Mouse (Mus musculus): Measurements from ENCODE around the gene Wasf1. TPM values are rescaled to one million over a fixed set of nuclear protein-coding genes. Genes with fewer than 3 reads are reported as not detected.

Gene Wasf1
- polyA plus RNA-seq, 1 experiment from 2014 or later, result 38.4 TPM

GRCm38 (mm10) chr10:40936160-40936726, 53.0 kb downstream of the Wasf1 start:
- WGBS, result 88% methylated on average over 13 of the region's 13 CpGs
- Histone ChIP-seq H3K27ac (replicated peaks; ENCODE audit: low read depth, low read length) (no peak overlapping the region), H3K36me3 (ENCODE audit: control insufficient read depth, insufficient read depth, low read length) (peaks cover 4% of the 10 kb centered on the region; the same call in 1 of the 2 replicates), H3K4me1 (ENCODE audit: control insufficient read depth, insufficient read depth, low read length) (no peaks in the 10 kb centered on the region), H3K4me3 (ENCODE audit: low read depth, low read length) (no peak overlapping the region), H3K9me3 (ENCODE audit: control insufficient read depth, low read length) (no peaks in the 10 kb centered on the region), H3K27me3 (ENCODE audit: control insufficient read depth, insufficient read depth, low read length) (no peaks in the 10 kb centered on the region), H3K9ac (ENCODE audit: low read length) (no peak overlapping the region), H3K4me2 (ENCODE audit: low read depth, severe bottlenecking) (no peak overlapping the region)
- no peak for DNase-seq (ENCODE audit: low spot score)
- ATAC-seq (ENCODE audit: insufficient number of reproducible peaks, low FRiP score, low TSS enrichment, low read depth), result no peak

- H3K4me2 ChIP-seq (ENCODE audit: low read depth, severe bottlenecking), result no peak overlapping the region
- H3K27me3 ChIP-seq (ENCODE audit: control insufficient read depth, insufficient read depth, low read length), result no peaks in the 10 kb centered on the region
- H3K9me3 ChIP-seq (ENCODE audit: control insufficient read depth, low read length), result no peaks in the 10 kb centered on the region
- ATAC-seq (ENCODE audit: insufficient number of reproducible peaks, low FRiP score, low TSS enrichment, low read depth), result no peak
- WGBS, result 95% methylated on average over 20 of the region's 20 CpGs
- no peak overlapping the region for H3K4me3 ChIP-seq (ENCODE audit: low read depth, low read length)
- no peak for DNase-seq (ENCODE audit: low spot score)
- no peaks in the 10 kb centered on the region for H3K4me1 ChIP-seq (ENCODE audit: control insufficient read depth, insufficient read depth, low read length)
- peaks cover 4% of the 10 kb centered on the region; the same call in 1 of the 2 replicates for H3K36me3 ChIP-seq (ENCODE audit: control insufficient read depth, insufficient read depth, low read length)
- no peak overlapping the region for H3K27ac ChIP-seq (replicated peaks; ENCODE audit: low read depth, low read length)
- no peak overlapping the region for H3K9ac ChIP-seq (ENCODE audit: low read length)
Measured at GRCm38 (mm10) chr10:40937569-40937968, 54.3 kb downstream of the Wasf1 start.

GRCm38 (mm10) chr10:40942688-40943087, 59.4 kb downstream of the Wasf1 start:
- no peak for DNase-seq (ENCODE audit: low spot score)
- H3K4me3 ChIP-seq (ENCODE audit: low read depth, low read length), result no peak overlapping the region
- 81% methylated on average over 4 of the region's 4 CpGs for WGBS

GRCm38 (mm10) chr10:40950176-40950575, 66.9 kb downstream of the Wasf1 start:
- Histone ChIP-seq H3K9me3 (ENCODE audit: control insufficient read depth, low read length) (no peaks in the 10 kb centered on the region), H3K4me2 (ENCODE audit: low read depth, severe bottlenecking) (no peak overlapping the region), H3K4me1 (ENCODE audit: control insufficient read depth, insufficient read depth, low read length) (no peaks in the 10 kb centered on the region), H3K4me3 (ENCODE audit: low read depth, low read length) (no peak overlapping the region), H3K27ac (replicated peaks; ENCODE audit: low read depth, low read length) (no peak overlapping the region), H3K36me3 (ENCODE audit: control insufficient read depth, insufficient read depth, low read length) (no peaks in the 10 kb centered on the region), H3K27me3 (ENCODE audit: control insufficient read depth, insufficient read depth, low read length) (no peaks in the 10 kb centered on the region), H3K9ac (ENCODE audit: low read length) (no peak overlapping the region)
- DNase-seq (ENCODE audit: low spot score) (no peak), ATAC-seq (ENCODE audit: insufficient number of reproducible peaks, low FRiP score, low TSS enrichment, low read depth) (no peak)
- WGBS, result 74% methylated on average over 3 of the region's 3 CpGs

More at GRCm38 (mm10) chr10:40942688-40943087, 59.4 kb downstream of the Wasf1 start:
- Histone ChIP-seq H3K4me2 (ENCODE audit: low read depth, severe bottlenecking) (no peak overlapping the region), H3K36me3 (ENCODE audit: control insufficient read depth, insufficient read depth, low read length) (peaks cover 4% of the 10 kb centered on the region; the same call in 1 of the 2 replicates), H3K27ac (replicated peaks; ENCODE audit: low read depth, low read length) (no peak overlapping the region), H3K9ac (ENCODE audit: low read length) (no peak overlapping the region), H3K9me3 (ENCODE audit: control insufficient read depth, low read length) (no peaks in the 10 kb centered on the region), H3K27me3 (ENCODE audit: control insufficient read depth, insufficient read depth, low read length) (no peaks in the 10 kb centered on the region), H3K4me1 (ENCODE audit: control insufficient read depth, insufficient read depth, low read length) (no peaks in the 10 kb centered on the region)
- no peak for ATAC-seq (ENCODE audit: insufficient number of reproducible peaks, low FRiP score, low TSS enrichment, low read depth)

GRCm38 (mm10) chr10:40956206-40956605, 72.9 kb downstream of the Wasf1 start:
- Histone ChIP-seq H3K36me3 (ENCODE audit: control insufficient read depth, insufficient read depth, low read length) (no peaks in the 10 kb centered on the region), H3K9ac (ENCODE audit: low read length) (no peak overlapping the region), H3K4me3 (ENCODE audit: low read depth, low read length) (no peak overlapping the region), H3K4me2 (ENCODE audit: low read depth, severe bottlenecking) (no peak overlapping the region), H3K27ac (replicated peaks; ENCODE audit: low read depth, low read length) (no peak overlapping the region), H3K4me1 (ENCODE audit: control insufficient read depth, insufficient read depth, low read length) (no peaks in the 10 kb centered on the region), H3K9me3 (ENCODE audit: control insufficient read depth, low read length) (no peaks in the 10 kb centered on the region), H3K27me3 (ENCODE audit: control insufficient read depth, insufficient read depth, low read length) (no peaks in the 10 kb centered on the region)
- ATAC-seq (ENCODE audit: insufficient number of reproducible peaks, low FRiP score, low TSS enrichment, low read depth), result no peak
- 94% methylated on average over 5 of the region's 5 CpGs for WGBS
- no peak for DNase-seq (ENCODE audit: low spot score)

GRCm38 (mm10) chr10:40961365-40961764, 78.1 kb downstream of the Wasf1 start:
- H3K4me3 ChIP-seq (ENCODE audit: low read depth, low read length), result no peak overlapping the region
- WGBS, result 48% methylated on average over 6 of the region's 6 CpGs
- no peak for ATAC-seq (ENCODE audit: insufficient number of reproducible peaks, low FRiP score, low TSS enrichment, low read depth)
- no peaks in the 10 kb centered on the region for H3K4me1 ChIP-seq (ENCODE audit: control insufficient read depth, insufficient read depth, low read length)
- H3K4me2 ChIP-seq (ENCODE audit: low read depth, severe bottlenecking), result no peak overlapping the region
- peak; percentile 59 for DNase-seq (ENCODE audit: low spot score)
- no peak overlapping the region for H3K27ac ChIP-seq (replicated peaks; ENCODE audit: low read depth, low read length)
- H3K9ac ChIP-seq (ENCODE audit: low read length), result no peak overlapping the region
- H3K36me3 ChIP-seq (ENCODE audit: control insufficient read depth, insufficient read depth, low read length), result no peaks in the 10 kb centered on the region
- H3K27me3 ChIP-seq (ENCODE audit: control insufficient read depth, insufficient read depth, low read length), result no peaks in the 10 kb centered on the region
- H3K9me3 ChIP-seq (ENCODE audit: control insufficient read depth, low read length), result no peaks in the 10 kb centered on the region

- DNase-seq (ENCODE audit: low spot score) (no peak), ATAC-seq (ENCODE audit: insufficient number of reproducible peaks, low FRiP score, low TSS enrichment, low read depth) (no peak)
- Histone ChIP-seq H3K36me3 (ENCODE audit: control insufficient read depth, insufficient read depth, low read length) (no peaks in the 10 kb centered on the region), H3K27ac (replicated peaks; ENCODE audit: low read depth, low read length) (no peak overlapping the region), H3K4me2 (ENCODE audit: low read depth, severe bottlenecking) (no peak overlapping the region), H3K4me1 (ENCODE audit: control insufficient read depth, insufficient read depth, low read length) (no peaks in the 10 kb centered on the region), H3K9ac (ENCODE audit: low read length) (no peak overlapping the region), H3K4me3 (ENCODE audit: low read depth, low read length) (no peak overlapping the region), H3K9me3 (ENCODE audit: control insufficient read depth, low read length) (no peaks in the 10 kb centered on the region), H3K27me3 (ENCODE audit: control insufficient read depth, insufficient read depth, low read length) (no peaks in the 10 kb centered on the region)
- WGBS, result 93% methylated on average over 4 of the region's 4 CpGs
Measured at GRCm38 (mm10) chr10:40962008-40962407, 78.7 kb downstream of the Wasf1 start.

GRCm38 (mm10) chr10:40964546-40964945, 81.3 kb downstream of the Wasf1 start:
- no peak for ATAC-seq (ENCODE audit: insufficient number of reproducible peaks, low FRiP score, low TSS enrichment, low read depth)
- Histone ChIP-seq H3K9ac (ENCODE audit: low read length) (no peak overlapping the region), H3K4me3 (ENCODE audit: low read depth, low read length) (no peak overlapping the region), H3K4me2 (ENCODE audit: low read depth, severe bottlenecking) (no peak overlapping the region), H3K4me1 (ENCODE audit: control insufficient read depth, insufficient read depth, low read length) (peaks cover 3% of the 10 kb centered on the region; the same call in 1 of the 2 replicates), H3K27me3 (ENCODE audit: control insufficient read depth, insufficient read depth, low read length) (no peaks in the 10 kb centered on the region), H3K27ac (replicated peaks; ENCODE audit: low read depth, low read length) (no peak overlapping the region), H3K9me3 (ENCODE audit: control insufficient read depth, low read length) (no peaks in the 10 kb centered on the region), H3K36me3 (ENCODE audit: control insufficient read depth, insufficient read depth, low read length) (no peaks in the 10 kb centered on the region)
- WGBS, result 69% methylated on average over 4 of the region's 4 CpGs
- DNase-seq (ENCODE audit: low spot score), result no peak

GRCm38 (mm10) chr10:40968551-40968950, 85.3 kb downstream of the Wasf1 start:
- no peaks in the 10 kb centered on the region for H3K36me3 ChIP-seq (ENCODE audit: control insufficient read depth, insufficient read depth, low read length)
- H3K9me3 ChIP-seq (ENCODE audit: control insufficient read depth, low read length), result no peaks in the 10 kb centered on the region
- H3K27me3 ChIP-seq (ENCODE audit: control insufficient read depth, insufficient read depth, low read length), result no peaks in the 10 kb centered on the region
- H3K9ac ChIP-seq (ENCODE audit: low read length), result no peak overlapping the region
- ATAC-seq (ENCODE audit: insufficient number of reproducible peaks, low FRiP score, low TSS enrichment, low read depth) (no peak), DNase-seq (ENCODE audit: low spot score) (no peak)
- 65% methylated on average over 8 of the region's 8 CpGs for WGBS
- H3K27ac ChIP-seq (replicated peaks; ENCODE audit: low read depth, low read length), result no peak overlapping the region
- peaks cover 3% of the 10 kb centered on the region; the same call in 1 of the 2 replicates for H3K4me1 ChIP-seq (ENCODE audit: control insufficient read depth, insufficient read depth, low read length)
- no peak overlapping the region for H3K4me3 ChIP-seq (ENCODE audit: low read depth, low read length)
- H3K4me2 ChIP-seq (ENCODE audit: low read depth, severe bottlenecking), result no peak overlapping the region
